Mouse (Mus musculus) stomach, embryonic 15.5 days (tissue): ENCODE data around the gene Mcfd2. TPM values are rescaled to one million over a fixed set of nuclear protein-coding genes. Genes with fewer than 3 reads are reported as not detected.

ENCODE experiments used
- ATAC-seq: fragments of 200-750 bp; cut with Nextera tagmentation; 2 replicates; pipeline ENCODE4 v1.8.0; 2017; ENCODE audit warnings: low read depth, moderate number of reproducible peaks, moderate TSS enrichment; ENCODE audit not compliant: insufficient read depth, low FRiP score
- H3K27ac ChIP-seq: fragments of 300-500 bp; sonication (generic); 2 replicates; pipeline ENCODE4 v1.5.1; 2015; ENCODE audit warnings: mild to moderate bottlenecking, inconsistent platforms
- H3K27me3 ChIP-seq: fragments of 300-500 bp; sonication (generic); replicated peaks from 2 replicates; pipeline ENCODE4 v1.6.1; 2015; ENCODE audit warnings: inconsistent platforms
- H3K36me3 ChIP-seq: fragments of 300-500 bp; sonication (generic); 2 replicates; pipeline ENCODE4 v1.6.1; 2015; ENCODE audit warnings: inconsistent platforms
- H3K4me1 ChIP-seq: fragments of 300-500 bp; sonication (generic); 2 replicates; pipeline ENCODE4 v1.6.1; 2015; ENCODE audit warnings: inconsistent platforms
- H3K4me2 ChIP-seq: fragments of 300-500 bp; sonication (generic); 2 replicates; pipeline ENCODE4 v1.6.1; 2015; ENCODE audit warnings: mild to moderate bottlenecking, inconsistent platforms
- H3K4me3 ChIP-seq: fragments of 300-500 bp; sonication (generic); replicated peaks from 2 replicates; pipeline ENCODE4 v1.5.1; 2015; ENCODE audit warnings: inconsistent platforms
- H3K9ac ChIP-seq: fragments of 300-500 bp; sonication (generic); 2 replicates; pipeline ENCODE4 v1.6.1; 2015; ENCODE audit warnings: inconsistent platforms
- H3K9me3 ChIP-seq: fragments of 300-500 bp; sonication (generic); 2 replicates; pipeline ENCODE4 v1.6.1; 2016; ENCODE audit warnings: inconsistent platforms
- WGBS: fragments of 180-500 bp; shearing (Covaris S2); methylation state at CpG from one replicate; pipeline ENCODE4 v1.1.7; 2015; 5-methylcytosine and 5-hydroxymethylcytosine counted together
- polyA plus RNA-seq: library from polyadenylated mRNA; unstranded; fragments of >200 nt; fragmentation: Nextera tagmentation; extraction: Ambion mirVana; gene quantifications from 2 replicates; pipeline ENCODE4 v1.2.1, GENCODE M21; 2015

Mcfd2 gene
- polyA plus RNA-seq, 1 experiment from 2014 or later = 130 TPM

DNA sequence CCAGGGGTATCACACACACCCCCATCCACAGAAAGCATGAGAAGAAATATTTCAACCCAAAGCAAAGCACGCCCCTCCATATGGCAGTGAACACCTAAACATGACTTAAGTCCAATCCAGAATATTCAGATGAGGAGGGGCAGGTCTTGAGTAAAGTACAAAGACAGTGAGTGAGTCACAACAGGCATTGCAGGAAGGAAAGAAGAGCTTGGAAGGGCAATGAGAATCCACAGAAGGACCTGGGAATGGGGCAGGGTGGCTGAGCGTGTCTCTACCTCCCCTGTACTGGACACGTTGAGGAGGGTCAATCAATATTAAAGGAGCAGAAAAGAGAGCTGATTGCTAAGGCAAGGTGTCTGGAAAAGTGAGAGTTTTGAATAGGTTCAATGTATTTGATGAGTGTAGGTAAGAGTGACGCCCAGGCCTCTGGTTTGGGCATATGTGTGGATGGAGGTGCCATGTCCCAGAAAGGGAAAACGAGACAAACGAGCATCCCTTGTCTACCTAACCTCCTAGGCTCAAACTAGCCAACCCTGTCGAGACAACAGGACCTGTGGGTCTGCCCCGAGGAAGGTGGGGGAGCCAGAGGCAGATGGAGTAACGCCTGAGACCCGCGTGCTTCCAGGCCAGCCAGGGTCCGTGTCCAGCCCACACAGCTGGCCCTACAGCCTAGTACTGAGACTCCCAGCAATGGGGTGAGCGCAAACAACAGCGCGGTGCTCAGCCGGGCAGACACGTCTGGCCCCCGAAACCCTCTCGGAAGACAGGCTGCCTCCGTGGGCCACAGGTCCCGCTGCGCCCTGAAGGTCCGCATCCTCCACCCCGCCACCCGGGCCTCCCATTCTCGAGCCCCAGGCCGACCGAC, 576 bp downstream of the Mcfd2 start:
- ATAC-seq = peak; percentile 57
- Histone ChIP-seq H3K4me1 (peaks cover 15% of the 10 kb centered on the region), H3K4me3 (peak overlapping the region; percentile 85), H3K36me3 (peaks cover 17% of the 10 kb centered on the region; the same call in 1 of the 2 replicates), H3K9ac (peak overlapping the region; percentile 83), H3K27me3 (no peaks in the 10 kb centered on the region), H3K9me3 (no peaks in the 10 kb centered on the region), H3K4me2 (peak overlapping the region; percentile 65), H3K27ac (peak overlapping the region; percentile 78)
- WGBS = 5% methylated on average over 28 of the region's 28 CpGs

DNA sequence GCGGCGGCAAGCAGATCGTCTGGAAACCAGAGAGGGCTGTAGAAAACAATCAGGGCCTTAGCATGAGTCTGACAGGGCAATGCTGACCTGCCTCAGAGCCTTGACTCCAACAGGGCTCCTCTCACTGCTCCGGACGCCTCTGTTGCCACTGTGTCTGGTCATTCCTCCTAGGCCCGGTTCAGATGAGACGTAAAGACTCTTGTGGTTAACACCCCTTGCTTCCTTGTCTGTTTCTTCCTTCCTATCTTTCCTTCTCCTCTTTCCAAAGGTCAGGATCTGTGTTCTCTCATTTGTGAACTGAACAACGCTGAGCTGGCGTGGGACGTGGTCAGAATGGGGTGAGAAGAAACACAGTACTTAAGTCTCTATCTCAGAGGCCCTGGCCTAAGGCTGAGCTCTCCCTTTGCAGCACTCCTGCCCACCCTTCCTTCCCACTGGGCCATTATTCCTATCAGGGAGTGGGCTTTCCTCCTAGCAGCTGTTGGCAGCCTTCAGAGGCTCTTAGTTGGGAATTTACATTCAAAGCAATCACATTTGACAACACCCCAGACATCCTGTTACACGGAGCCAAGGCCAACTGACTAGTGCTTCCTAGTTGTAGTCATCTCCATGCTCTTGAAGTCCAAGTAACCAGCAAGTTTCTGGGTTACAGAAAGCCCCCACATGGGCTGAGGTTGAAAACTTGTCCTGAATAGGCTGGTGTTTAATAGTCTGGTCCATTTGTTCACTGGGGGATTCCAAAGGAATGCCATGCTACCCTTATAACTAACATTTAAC, 1.5 kb downstream of the Mcfd2 start:
- ATAC-seq = no peak
- Histone ChIP-seq H3K27ac (no peak overlapping the region), H3K27me3 (no peaks in the 10 kb centered on the region), H3K4me3 (peak overlapping the region; percentile 85), H3K9ac (no peak overlapping the region), H3K36me3 (peaks cover 21% of the 10 kb centered on the region), H3K9me3 (no peaks in the 10 kb centered on the region), H3K4me2 (peak overlapping the region; percentile 65), H3K4me1 (peaks cover 15% of the 10 kb centered on the region)
- 83% methylated on average over 11 of the region's 11 CpGs for WGBS

DNA sequence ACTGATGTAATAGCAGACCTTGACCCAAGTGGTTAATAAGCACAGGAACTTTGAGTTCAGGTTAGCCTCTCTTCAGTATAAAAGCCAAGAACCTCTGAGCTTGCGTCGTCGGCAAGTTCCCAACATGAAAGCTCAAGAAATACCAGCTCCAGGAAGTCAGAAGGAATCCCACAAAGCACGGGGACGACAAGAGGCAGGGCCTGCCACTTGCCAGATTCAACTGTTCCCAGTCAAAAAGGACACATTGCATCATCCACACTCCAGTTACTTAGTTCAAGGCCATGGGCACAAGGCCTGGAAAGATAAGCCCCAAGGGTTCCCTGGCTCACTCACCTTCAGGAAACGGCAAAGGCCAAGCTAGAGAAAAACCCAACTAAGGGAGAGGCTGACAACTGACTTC, 2.3 kb downstream of the Mcfd2 start:
- Histone ChIP-seq H3K4me1 (peaks cover 15% of the 10 kb centered on the region), H3K4me2 (no peak overlapping the region), H3K4me3 (no peak overlapping the region), H3K36me3 (peaks cover 27% of the 10 kb centered on the region), H3K27me3 (no peaks in the 10 kb centered on the region), H3K27ac (no peak overlapping the region), H3K9ac (no peak overlapping the region), H3K9me3 (no peaks in the 10 kb centered on the region)
- no peak for ATAC-seq
- 89% methylated on average over 6 of the region's 6 CpGs for WGBS

DNA sequence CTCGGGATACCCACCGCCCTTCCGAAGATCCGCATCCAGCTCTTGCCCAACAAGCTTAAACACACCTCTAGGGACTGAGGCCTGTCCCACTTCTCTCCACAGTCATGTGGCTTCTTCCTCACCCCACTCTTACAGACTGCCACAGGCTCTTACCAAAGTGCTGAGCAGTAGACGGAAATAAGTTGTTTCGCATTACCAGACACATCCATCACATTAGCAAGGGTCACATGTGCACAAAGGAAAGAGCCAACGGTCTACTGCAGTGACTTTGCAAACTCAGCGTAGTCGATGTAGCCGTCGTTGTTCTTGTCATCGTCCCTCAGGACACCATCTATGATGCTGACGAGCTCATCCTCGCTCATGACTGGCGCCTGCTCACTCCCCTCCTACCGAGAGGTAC, 10.1 kb downstream of the Mcfd2 start:
- H3K9me3 ChIP-seq = no peaks in the 10 kb centered on the region
- H3K27ac ChIP-seq = no peak overlapping the region
- no peaks in the 10 kb centered on the region for H3K4me1 ChIP-seq
- H3K36me3 ChIP-seq = peaks cover 57% of the 10 kb centered on the region
- ATAC-seq = no peak
- H3K4me2 ChIP-seq = no peak overlapping the region
- 85% methylated on average over 16 of the region's 16 CpGs for WGBS
- no peak overlapping the region for H3K9ac ChIP-seq
- H3K4me3 ChIP-seq = no peak overlapping the region
- no peaks in the 10 kb centered on the region for H3K27me3 ChIP-seq

DNA sequence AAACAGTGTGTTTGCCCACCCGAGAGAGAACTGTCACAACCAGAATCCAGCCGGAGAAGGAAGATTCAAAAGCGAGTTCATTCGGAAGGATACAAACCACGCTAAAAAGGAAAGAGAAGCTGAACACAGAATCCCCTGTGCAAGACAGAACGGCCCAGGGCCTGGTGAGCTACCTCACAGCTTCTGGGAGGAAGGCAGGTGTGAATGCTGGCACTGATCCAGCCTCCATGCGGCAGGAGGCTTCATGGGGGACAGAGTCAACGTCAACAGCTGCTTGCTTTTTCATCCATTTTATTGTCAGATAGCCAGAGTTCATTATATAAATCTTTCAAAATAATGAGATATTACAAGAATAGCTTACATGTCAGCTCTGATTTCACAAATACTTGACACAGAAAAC, 11.4 kb downstream of the Mcfd2 start:
- no peak overlapping the region for H3K27ac ChIP-seq
- peaks cover 48% of the 10 kb centered on the region for H3K36me3 ChIP-seq
- H3K9me3 ChIP-seq = no peaks in the 10 kb centered on the region
- no peaks in the 10 kb centered on the region for H3K4me1 ChIP-seq
- H3K9ac ChIP-seq = no peak overlapping the region
- H3K4me3 ChIP-seq = no peak overlapping the region
- 72% methylated on average over 8 of the region's 8 CpGs for WGBS
- no peaks in the 10 kb centered on the region for H3K27me3 ChIP-seq
- no peak overlapping the region for H3K4me2 ChIP-seq
- ATAC-seq = no peak

DNA sequence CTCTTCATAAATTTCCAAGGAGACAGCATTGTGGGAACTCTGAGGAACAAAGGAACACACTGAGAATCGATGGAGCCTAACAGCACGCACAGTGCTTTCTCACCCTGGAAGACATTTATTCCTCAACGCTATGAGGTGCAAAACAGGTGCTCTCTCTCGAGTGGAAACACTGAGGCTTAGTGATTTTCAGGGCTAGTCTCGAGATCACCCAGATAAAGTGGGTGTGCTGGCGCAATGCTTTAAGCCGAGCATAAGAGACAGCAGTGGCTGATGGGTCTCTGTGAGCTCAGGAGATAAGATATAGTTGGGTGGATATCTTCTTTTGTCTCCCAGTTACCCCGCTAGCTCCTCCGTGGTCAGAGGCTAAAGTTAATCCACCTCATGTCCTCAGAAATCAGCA, 19.6 kb downstream of the Mcfd2 start:
- H3K36me3 ChIP-seq = no peaks in the 10 kb centered on the region
- H3K4me2 ChIP-seq = no peak overlapping the region
- no peak overlapping the region for H3K27ac ChIP-seq
- H3K4me3 ChIP-seq = no peak overlapping the region
- no peak for ATAC-seq
- H3K27me3 ChIP-seq = no peaks in the 10 kb centered on the region
- H3K9ac ChIP-seq = no peak overlapping the region
- H3K4me1 ChIP-seq = peaks cover 18% of the 10 kb centered on the region; the same call in 1 of the 2 replicates
- H3K9me3 ChIP-seq = no peaks in the 10 kb centered on the region
- 73% methylated on average over 9 of the region's 9 CpGs for WGBS

DNA sequence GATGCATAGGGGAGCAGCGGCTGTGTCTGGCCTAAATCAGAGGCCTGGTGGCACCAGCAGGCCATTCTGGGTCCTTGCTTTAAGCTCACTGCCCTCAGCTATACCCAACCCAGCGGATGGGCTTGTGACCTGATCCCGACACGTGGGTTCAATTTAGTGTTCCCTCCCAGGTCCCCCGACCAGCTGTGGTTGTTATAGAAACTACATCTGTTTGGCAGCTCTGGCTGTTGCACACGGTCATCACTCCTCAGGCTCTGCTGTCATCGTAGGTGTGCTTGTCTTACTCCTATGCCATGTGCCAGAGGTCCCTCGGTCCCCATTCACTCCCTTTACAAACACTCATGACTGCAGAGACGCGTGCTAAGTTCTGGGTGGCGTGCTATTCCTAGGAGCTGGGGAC, 27.9 kb downstream of the Mcfd2 start:
- Histone ChIP-seq H3K4me3 (no peak overlapping the region), H3K27ac (no peak overlapping the region), H3K27me3 (no peaks in the 10 kb centered on the region), H3K4me1 (no peaks in the 10 kb centered on the region), H3K9me3 (no peaks in the 10 kb centered on the region), H3K9ac (no peak overlapping the region), H3K4me2 (no peak overlapping the region), H3K36me3 (no peaks in the 10 kb centered on the region)
- no peak for ATAC-seq
- WGBS = 83% methylated on average over 11 of the region's 11 CpGs

DNA sequence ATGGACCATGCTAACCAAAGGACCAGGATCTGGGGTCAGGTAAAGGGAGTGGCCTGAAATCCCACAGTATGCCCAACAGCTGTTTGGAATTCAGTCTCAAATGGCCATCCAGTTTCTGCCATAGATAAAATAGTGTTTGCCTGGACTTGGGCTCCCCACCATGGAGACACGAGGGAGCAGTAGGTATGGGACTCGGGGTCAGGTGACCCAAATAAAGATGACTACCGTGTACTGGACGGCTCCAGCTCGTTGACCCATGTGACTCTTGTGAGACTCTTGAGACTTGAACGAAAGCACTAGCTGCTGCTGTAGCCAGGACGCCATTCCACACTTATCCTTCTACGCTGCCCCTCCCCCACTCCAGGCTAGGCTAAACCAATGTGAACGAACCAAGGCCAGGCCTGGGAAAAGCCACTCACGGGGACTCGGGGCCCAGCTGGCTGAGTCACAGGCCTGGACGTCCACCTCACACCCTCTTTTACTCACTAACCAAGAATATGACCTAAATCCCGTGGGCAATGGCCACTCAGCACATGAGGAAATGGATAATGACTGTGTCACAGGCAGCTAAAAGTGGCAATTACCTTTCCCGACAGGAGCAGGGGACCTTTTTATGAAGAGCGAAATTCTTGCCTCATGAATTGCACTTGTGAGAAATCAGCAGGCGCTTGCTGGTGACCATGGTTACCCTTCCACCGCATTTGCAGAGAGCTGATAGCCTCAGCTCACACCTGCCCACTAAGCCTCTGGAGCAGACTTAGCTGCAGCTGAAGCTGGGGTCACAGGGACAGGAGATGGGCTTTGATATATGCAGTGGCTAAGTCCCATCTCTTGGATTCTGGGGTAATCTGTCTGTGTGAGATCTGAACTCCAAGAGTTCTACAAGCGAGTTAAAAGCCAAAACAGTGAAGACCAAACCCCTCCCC, 28.7 kb downstream of the Mcfd2 start:
- no peak overlapping the region for H3K4me3 ChIP-seq
- H3K36me3 ChIP-seq = no peaks in the 10 kb centered on the region
- H3K9me3 ChIP-seq = no peaks in the 10 kb centered on the region
- ATAC-seq = peak; percentile 63; the same call in 1 of the 2 replicates
- H3K4me2 ChIP-seq = no peak overlapping the region
- WGBS = 50% methylated on average over 18 of the region's 18 CpGs
- no peaks in the 10 kb centered on the region for H3K27me3 ChIP-seq
- no peak overlapping the region for H3K9ac ChIP-seq
- no peaks in the 10 kb centered on the region for H3K4me1 ChIP-seq
- no peak overlapping the region for H3K27ac ChIP-seq

DNA sequence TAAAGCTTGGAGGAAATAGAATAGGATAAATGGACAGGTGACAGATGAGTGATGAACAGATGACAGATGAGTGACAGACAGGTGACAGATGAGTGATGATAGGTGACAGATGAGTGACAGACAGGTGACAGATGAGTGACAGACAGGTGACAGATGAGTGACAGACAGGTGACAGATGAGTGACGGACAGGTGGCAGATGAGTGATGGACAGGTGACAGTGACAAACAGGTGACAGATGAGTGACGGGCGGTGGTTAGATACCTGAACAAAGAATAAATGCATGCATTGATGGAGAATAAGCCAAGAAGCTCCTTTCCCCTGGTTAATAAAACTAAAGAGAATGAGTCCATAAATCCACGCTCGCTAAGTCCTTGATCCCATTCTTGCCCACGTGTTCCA, 30.7 kb downstream of the Mcfd2 start:
- WGBS = 88% methylated on average over 6 of the region's 6 CpGs

DNA sequence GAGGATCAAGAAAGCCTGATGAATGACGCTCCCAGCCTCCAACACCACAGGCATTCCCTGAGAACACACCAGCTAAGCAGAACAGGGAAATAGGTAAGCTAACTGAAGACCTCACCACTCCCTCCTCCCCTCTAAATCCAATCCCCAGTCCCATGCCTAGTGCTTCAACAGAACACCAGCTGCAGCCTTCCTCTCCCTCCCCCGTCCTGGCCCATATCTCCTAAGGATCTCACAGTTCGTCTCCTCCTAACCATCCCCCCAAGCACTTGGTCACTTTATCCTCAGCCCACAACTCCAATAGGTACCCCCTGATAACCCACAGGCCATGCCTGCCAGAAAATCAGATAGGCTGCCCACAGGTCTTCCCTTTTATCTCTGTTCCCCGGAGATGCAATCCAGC, 37.9 kb downstream of the Mcfd2 start:
- ATAC-seq = no peak
- Histone ChIP-seq H3K4me3 (no peak overlapping the region), H3K27ac (no peak overlapping the region), H3K36me3 (no peaks in the 10 kb centered on the region), H3K4me1 (peaks cover 2% of the 10 kb centered on the region; the same call in 1 of the 2 replicates), H3K9ac (no peak overlapping the region), H3K4me2 (no peak overlapping the region), H3K9me3 (no peaks in the 10 kb centered on the region), H3K27me3 (no peaks in the 10 kb centered on the region)
- 59% methylated on average over 4 of the region's 4 CpGs for WGBS

More for the DNA sequence above, 30.7 kb downstream of the Mcfd2 start:
- no peaks in the 10 kb centered on the region for H3K36me3 ChIP-seq
- ATAC-seq = no peak
- H3K4me1 ChIP-seq = no peaks in the 10 kb centered on the region
- no peaks in the 10 kb centered on the region for H3K9me3 ChIP-seq
- H3K27ac ChIP-seq = no peak overlapping the region
- H3K4me3 ChIP-seq = no peak overlapping the region
- no peak overlapping the region for H3K4me2 ChIP-seq
- H3K9ac ChIP-seq = no peak overlapping the region
- no peaks in the 10 kb centered on the region for H3K27me3 ChIP-seq

DNA sequence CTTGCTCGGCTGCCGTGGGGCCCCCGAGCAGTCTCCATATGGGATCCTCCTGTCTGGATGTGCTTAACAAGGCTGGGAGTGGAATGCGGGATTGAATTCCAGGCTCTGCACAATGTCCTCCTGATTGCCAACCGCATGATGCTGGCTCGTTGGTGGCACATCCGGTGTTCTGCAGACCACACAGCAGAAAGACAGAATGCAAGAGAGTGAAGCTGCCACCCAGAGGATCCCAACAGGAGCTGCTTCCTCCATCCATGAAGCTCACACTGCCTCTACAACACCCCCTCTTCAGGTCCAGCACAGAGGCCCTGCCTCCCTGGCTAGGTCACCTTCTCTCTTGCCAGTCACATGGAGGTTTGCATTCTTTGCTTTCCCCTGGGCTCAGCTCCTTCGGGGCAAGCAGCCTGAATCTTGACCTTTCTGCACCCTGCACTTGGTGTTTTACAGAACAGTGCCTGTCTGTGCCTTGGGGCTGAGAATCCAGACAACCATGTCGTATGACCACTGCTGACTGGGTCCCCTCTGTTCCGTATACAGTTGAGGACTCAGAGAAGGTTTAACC, 39.6 kb downstream of the Mcfd2 start:
- H3K27me3 ChIP-seq = no peaks in the 10 kb centered on the region
- H3K9ac ChIP-seq = no peak overlapping the region
- H3K4me2 ChIP-seq = no peak overlapping the region
- H3K4me1 ChIP-seq = peaks cover 2% of the 10 kb centered on the region; the same call in 1 of the 2 replicates
- no peak overlapping the region for H3K27ac ChIP-seq
- ATAC-seq = no peak
- no peaks in the 10 kb centered on the region for H3K9me3 ChIP-seq
- no peaks in the 10 kb centered on the region for H3K36me3 ChIP-seq
- no peak overlapping the region for H3K4me3 ChIP-seq
- 49% methylated on average over 10 of the region's 10 CpGs for WGBS
